Mouse (Mus musculus): ENCODE measurements around the gene Onecut1.

Gene Onecut1

DNA sequence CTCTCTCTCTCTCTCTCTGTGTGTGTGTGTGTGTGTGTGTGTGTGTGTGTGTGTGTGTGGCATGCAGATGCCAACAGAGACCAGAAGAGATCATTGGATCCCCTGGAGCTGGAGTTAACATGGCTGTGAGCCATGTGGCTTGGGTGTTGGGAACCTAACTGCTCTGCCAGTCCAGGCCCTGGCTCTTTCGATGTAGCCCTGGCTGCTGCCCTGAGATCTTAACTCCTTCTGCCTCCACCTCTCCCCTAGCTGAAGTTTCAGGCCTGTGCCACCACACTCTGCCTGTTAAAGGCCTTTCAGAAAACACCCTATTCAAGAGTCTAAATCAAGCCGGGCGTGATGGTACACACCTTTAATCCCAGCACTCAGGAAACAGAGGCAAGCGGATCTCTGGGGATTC, 49.7 kb downstream of the Onecut1 start:
- DNase-seq (ENCODE audit: low spot score) = no peak

DNA sequence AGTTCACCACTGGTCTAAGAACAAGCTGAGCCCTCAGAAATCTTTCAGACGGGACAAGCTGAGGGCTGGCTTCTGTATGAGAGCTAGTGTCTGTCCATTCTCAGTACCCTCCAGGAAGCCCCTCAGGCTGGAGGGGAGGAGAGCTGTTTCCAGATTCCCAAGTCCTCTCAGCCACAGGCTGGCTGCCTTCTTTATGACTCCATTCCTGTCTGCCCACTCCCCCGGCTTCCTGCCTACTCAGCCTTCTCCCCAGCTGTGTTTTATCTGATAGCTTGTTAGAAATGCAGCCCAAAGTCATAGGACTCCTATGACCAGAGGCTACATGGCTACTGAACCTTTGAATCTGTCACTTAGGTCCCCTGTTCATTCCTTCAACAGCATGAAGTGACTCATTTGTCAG, 50.2 kb downstream of the Onecut1 start:
- no peak for DNase-seq (ENCODE audit: low spot score)

DNA sequence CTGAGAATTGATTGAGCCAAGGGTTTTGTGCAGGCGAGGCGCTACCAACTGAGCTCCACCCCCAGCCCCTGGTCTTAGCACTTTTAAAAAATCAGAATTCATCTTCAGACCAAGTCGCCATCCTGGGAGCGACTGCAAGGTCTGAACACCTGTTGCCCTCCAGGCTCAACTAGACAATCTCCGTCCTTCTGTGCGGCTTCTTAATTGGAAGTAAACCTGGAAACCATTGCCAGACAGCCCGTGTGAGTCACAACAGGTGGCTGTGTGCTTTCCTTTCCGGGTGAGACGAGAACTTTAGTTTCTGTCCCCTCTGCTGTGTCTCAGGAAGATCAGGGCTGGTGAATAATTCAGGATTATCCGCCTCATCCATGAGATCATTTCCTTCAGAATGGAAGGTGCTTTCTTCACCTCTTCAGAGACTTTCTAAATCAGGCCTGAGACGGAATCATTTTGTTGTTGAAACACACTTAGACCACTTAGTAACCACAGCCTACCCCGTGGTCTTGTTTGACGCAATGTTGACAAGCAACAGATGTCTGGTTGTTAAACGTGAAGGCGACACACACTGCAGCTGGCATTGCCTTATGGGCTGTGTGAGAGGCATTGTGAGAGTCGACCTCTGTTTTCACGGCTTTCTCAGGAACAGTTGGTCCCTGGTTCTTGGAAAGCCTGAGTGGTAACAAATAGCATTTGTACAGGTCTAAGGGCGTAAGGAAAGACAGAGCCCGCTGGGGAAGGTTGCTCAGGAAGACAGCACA, 51.1 kb downstream of the Onecut1 start:
- no peak for DNase-seq (ENCODE audit: low spot score)

DNA sequence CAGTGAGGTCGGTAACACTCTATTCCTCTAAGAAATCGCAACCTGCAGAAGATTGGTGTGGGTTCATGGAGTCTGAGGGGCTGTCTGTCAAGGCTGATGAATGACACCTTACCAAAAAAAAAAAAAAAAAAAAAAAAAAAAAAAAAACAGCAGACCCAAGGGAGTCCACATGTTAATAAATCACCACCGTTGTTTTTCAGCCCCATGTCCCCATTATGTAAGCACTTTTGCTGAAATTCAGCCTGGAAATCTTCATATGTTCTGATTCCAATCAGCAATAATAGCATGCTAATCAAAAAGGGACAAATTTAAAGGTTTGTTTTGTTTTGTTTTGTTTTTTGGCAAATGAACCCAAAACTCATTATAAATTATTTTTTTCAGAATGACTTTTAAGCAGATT, 53.9 kb downstream of the Onecut1 start:
- no peak for DNase-seq (ENCODE audit: low spot score)

DNA sequence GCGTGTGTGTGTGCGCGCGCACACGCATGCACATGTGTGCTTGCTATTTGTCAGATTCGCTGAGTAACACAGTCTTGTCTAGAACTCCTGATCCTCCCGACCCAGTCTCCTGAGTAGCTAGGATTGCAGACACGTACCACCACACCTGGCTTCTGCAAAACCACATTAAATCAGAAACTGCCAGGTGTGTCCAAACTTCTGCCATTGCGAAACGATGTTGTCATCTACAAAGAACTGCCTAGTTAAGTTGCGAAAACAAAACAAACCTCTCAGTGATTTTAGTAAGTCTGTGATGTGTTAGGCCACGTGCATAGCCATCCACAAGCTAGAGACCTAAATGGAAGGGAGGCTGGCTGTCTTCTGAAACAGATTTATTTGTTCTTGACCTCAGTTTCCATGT, 58.7 kb downstream of the Onecut1 start:
- no peak for DNase-seq (ENCODE audit: low spot score)

DNA sequence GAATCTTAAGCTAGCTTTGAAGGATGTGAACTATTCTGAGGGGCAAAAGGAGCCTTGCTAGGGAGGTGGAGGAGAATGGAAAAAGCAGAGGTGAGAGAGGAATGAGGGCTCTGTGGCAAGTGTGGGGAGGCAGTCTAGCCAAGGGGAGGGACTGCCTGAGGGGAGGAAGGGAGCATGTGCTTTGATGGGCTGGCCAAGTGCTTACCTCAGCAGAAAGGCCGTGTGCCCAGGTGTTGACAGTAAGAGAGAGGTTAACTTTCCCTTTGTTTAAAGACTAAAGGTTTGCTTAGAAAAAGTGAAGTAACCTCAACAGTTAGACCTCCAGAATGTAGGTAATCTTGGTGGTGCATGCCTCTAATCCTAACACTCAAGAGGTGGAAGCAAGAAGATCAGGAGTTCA, 59.7 kb downstream of the Onecut1 start:
- DNase-seq (ENCODE audit: low spot score) = no peak

DNA sequence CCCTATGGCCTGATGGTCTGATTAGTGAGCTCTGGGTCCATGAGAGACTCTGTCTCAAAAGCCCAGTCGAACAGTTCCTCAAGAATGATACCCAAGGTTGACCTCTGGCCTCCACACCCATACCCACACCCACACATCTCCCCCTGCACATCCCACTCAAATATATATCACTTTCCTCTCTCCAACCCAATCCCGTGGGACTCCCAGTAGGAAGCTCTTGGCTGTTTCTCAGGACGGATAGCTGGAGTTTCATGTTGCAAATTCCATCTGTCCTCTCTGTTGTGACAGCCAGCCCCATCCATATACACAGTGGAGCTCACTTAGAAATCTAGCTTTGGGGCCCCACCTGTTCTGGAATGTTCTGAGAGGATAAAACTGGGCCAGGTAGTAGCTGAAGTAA, 61.2 kb downstream of the Onecut1 start:
- DNase-seq (ENCODE audit: low spot score) = no peak

DNA sequence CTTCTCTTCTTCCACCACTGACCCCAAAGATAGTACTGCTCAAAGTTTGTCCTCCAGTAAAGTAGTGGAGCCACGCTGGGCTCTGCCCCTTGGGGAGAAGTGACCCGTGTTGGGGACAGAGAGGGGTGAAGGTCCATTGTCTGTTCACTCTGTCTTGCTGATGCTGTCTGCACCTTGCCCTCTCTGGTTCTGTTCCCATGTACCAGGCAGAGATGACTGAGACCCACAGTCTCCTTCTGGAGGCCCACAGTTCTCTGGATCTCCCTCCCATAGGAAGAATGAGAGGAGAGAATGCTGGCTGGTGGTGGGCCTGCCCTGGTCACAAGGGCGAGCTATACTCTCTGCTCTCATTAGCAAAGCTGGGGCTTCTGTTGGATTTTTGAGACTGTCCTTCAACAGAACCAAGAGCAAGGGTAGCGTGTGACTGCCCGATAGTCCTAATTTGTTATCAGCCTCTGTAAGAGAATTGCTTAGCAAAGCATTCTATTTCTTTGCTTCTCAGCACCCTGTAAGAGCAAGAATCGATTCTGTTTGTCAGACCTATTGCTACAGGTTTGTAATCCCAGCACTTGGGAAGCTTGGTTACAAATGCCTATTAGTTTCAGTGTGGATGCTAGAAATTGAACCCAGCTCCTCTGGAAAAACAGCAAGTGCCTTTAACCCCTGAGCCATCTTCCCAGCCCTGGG, 61.7 kb downstream of the Onecut1 start:
- DNase-seq (ENCODE audit: low spot score) = no peak

DNA sequence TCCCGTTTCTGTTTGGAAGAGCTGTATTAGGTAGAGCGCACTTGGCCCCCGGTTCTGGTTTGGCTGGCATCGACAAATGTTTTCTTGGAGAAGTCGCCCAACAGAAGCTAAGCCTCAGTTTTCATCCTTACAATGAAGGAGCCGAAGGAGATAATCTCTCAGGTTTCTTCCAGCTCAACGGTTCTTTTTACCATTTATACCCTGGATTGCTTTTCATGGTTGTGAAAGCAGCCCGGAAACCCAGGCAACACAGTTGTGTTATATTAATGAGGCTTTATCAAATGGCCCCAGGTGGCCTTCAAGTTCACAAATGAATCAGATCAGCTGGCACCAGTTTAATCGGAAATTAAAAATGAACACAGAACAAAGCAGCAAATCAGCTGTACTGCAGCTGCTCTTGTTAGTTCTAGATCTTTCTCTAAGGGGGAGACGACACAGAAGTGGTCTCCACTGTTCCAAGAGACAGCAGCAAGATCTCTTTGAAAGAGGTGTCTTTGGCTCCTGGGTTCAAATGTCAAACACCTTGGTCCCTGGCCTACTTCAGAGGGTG, 63.6 kb downstream of the Onecut1 start:
- no peak for DNase-seq (ENCODE audit: low spot score)

DNA sequence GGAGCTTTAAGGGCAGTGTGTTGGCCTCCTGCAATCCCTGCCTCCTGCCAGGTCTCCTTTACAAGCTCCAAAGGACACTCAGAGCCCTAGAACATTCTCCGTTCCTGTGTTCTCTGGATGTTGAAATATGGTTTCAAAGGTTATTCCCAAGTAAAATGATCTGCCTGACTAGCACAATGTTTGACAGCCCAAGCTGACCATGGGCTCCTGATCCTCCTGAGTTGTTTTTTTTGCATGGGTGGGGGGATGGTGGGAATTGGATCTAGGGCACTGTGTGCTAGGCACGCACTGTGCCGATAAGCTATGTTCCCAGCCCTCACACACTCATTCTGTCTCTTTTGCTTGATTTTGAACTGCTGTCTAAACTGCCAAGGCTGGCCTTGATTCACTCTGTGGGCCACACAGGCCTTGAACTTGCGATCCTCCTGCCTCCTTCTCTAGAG, 68.3 kb downstream of the Onecut1 start:
- DNase-seq (ENCODE audit: low spot score) = no peak

DNA sequence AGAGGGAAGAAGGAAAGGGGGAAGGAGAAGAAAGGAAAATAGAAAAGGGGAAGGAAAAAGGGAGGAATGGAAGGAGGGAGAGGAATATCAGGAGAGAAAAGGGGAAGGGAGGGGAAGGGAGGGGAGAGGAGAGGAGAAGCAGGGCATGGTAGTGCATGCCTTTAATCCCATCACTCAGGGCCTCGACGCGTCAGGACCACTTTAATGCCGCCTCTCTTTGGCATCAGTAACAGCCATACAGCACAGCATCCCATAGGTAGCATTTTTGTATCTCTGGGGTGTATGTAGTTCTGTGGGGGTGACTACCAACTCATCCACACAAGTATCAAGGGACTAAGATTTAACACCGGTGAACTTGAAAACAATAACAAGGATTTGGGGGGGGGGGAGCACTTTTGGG, 68.9 kb downstream of the Onecut1 start:
- no peak for DNase-seq (ENCODE audit: low spot score)

DNA sequence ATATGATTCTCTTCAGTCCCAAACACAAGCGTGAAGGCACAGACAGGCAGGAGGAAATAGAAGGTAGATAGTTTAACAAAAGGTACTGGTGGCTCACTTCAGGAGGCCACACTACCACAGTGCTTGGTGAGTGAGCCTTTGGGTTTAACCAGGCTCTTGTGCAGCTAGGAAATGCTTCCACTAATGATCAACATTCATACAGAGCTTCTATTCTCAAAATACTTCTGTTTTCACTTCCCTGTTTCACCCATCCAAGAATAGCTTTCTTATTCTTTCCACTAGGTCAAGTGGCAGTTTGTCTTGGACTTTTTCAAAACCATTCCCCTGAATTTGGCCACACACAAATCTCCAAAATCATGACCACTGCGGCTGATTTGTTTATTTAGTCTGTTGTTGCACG, 73.6 kb downstream of the Onecut1 start:
- no peak for DNase-seq (ENCODE audit: low spot score)

DNA sequence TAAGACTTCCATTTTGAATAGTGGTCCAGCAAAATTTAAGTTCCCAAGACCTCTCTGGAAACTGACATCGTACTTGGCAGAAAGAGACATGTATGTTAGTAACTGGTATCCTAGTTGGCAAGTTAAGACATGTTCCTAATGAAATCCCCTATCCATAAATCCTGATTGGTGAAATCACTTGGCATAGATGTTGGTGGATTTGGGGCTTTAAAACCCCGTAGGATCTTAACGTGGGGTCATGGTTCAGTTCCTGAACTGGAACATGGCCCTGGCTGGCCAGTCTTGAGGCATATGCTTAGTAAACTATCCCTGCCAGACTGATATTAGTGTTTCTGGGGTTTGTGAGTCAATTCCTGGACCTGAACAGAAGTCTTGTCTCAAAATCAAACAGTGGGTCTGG, 76.0 kb downstream of the Onecut1 start:
- no peak for DNase-seq (ENCODE audit: low spot score)

DNA sequence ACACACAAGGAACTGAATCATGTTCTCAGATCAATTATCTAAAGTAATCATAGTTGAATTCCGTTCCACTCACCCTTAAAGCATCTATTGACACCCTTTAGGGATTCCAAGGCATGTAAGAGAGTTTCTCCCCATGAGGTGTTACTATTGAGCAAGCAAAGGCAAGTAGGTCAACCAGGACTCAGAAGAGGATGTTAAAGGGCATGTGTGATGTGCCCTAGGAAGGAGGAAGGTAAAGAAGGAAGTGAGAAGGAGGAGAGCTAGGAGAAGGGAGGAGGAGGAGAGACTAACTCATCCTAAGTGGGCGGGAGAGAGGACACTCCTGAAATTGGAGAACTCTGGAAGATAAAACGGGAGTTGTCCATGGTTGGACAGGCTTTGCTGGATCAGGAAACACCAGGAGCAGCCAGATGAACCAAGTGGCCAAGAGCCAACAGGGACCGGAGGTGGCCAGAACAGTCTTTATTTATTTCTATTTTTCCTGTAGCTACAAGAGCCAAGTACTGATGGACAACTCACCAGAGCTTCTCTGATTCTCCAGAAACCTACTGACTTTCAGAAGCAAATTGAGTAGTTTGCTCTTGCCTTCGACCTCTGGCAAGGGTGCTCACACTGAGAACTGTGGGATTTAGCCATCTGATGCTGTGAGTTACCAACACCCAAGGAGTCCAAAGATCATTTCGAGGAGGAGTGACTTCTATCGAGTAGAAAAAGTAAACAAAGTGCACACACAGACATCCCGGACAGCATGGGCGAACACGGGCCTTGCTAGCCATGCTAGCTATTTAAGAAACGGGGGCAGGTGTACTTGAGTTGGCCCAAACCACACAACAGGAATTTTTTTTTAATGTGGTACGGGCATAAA, 77.2 kb downstream of the Onecut1 start:
- no peak for DNase-seq (ENCODE audit: low spot score)
